ENCODE assay signal across 8 mouse cellular contexts in genomic region chr17:25555666-25556629, GRCm38 (mm10). TPM values are rescaled to one million over a fixed set of nuclear protein-coding genes. Genes with fewer than 3 reads are reported as not detected.
DNase-seq lines count a peak whose midpoint lies in the region; ATAC-seq and TF ChIP-seq lines count a peak whose summit lies in the region.

No protein-coding gene starts in this region.

- H3K9me3 ChIP-seq in kidney, postnatal 0 days (replicated peaks; ENCODE audit: low read length): no peaks in the 10 kb centered on the region
- no peaks in the 10 kb centered on the region for H3K9me3 ChIP-seq in embryonic facial prominence, embryonic 14.5 days (ENCODE audit: control insufficient read depth, low read length)
- H3K9me3 ChIP-seq in intestine, embryonic 14.5 days (ENCODE audit: control insufficient read depth, low read length): no peaks in the 10 kb centered on the region
- no peaks in the 10 kb centered on the region for H3K9me3 ChIP-seq in liver, embryonic 13.5 days (replicated peaks)

- ATAC-seq in kidney, postnatal 0 days (replicated peaks; ENCODE audit: low FRiP score, low read depth): 0 out of 2 replicates have a peak, but pooled peaks have one; percentile 9
- ATAC-seq in embryonic facial prominence, embryonic 14.5 days (ENCODE audit: low read depth): peak; percentile 45
- no peak for ATAC-seq in intestine, embryonic 14.5 days (replicated peaks; ENCODE audit: low FRiP score, low TSS enrichment, low read depth)
- no peak for ATAC-seq in liver, embryonic 13.5 days (ENCODE audit: low read depth)

- 5% methylated on average over 29 of the region's 29 CpGs for WGBS in kidney, postnatal 0 days
- WGBS in embryonic facial prominence, embryonic 14.5 days: 6% methylated on average over 25 of the region's 29 CpGs
- 9% methylated on average over 29 of the region's 29 CpGs for WGBS in intestine, embryonic 14.5 days
- WGBS in liver, embryonic 13.5 days (ENCODE audit: insufficient replicate concordance): 9% methylated on average over 29 of the region's 29 CpGs

- 0 out of 2 replicates have a peak overlapping the region, but pooled peaks have one; percentile 13 for H3K9ac ChIP-seq in kidney, postnatal 0 days (ENCODE audit: low read depth, low read length)
- peak overlapping the region; percentile 47 for H3K9ac ChIP-seq in embryonic facial prominence, embryonic 14.5 days (ENCODE audit: low read depth, low read length)
- no peak overlapping the region; the same call in 1 of the 2 replicates for H3K9ac ChIP-seq in intestine, embryonic 14.5 days (ENCODE audit: low read length)
- H3K9ac ChIP-seq in liver, embryonic 13.5 days: no peak overlapping the region

- no peaks in the 10 kb centered on the region for H3K27me3 ChIP-seq in kidney, postnatal 0 days (ENCODE audit: insufficient read depth, low read length)
- no peaks in the 10 kb centered on the region for H3K27me3 ChIP-seq in embryonic facial prominence, embryonic 14.5 days (replicated peaks; ENCODE audit: control insufficient read depth, insufficient read depth, low read length)
- H3K27me3 ChIP-seq in intestine, embryonic 14.5 days (replicated peaks; ENCODE audit: control insufficient read depth, insufficient read depth, low read length): peaks cover 4% of the 10 kb centered on the region; the same call in 1 of the 2 replicates
- peaks cover 51% of the 10 kb centered on the region for H3K27me3 ChIP-seq in liver, embryonic 13.5 days

- H3K27ac ChIP-seq in kidney, postnatal 0 days: peak overlapping the region; percentile 3; the same call in 1 of the 2 replicates
- peak overlapping the region; percentile 53; the same call in 1 of the 2 replicates for H3K27ac ChIP-seq in embryonic facial prominence, embryonic 14.5 days (replicated peaks; ENCODE audit: low read depth, low read length)
- H3K27ac ChIP-seq in intestine, embryonic 14.5 days (ENCODE audit: low read depth): no peak overlapping the region
- H3K27ac ChIP-seq in liver, embryonic 13.5 days: no peak overlapping the region

- peak overlapping the region; percentile 52 for H3K4me2 ChIP-seq in kidney, postnatal 0 days (ENCODE audit: low read length)
- peak overlapping the region; percentile 64 for H3K4me2 ChIP-seq in embryonic facial prominence, embryonic 14.5 days (ENCODE audit: low read depth, low read length)
- peak overlapping the region; percentile 52 for H3K4me2 ChIP-seq in intestine, embryonic 14.5 days (ENCODE audit: low read length)
- H3K4me2 ChIP-seq in liver, embryonic 13.5 days: peak overlapping the region; percentile 23

- peaks cover 19% of the 10 kb centered on the region; the same call in 1 of the 2 replicates for H3K4me1 ChIP-seq in kidney, postnatal 0 days (replicated peaks; ENCODE audit: insufficient read depth, low read length)
- H3K4me1 ChIP-seq in embryonic facial prominence, embryonic 14.5 days (ENCODE audit: control insufficient read depth, insufficient read depth, low read length): peaks cover 24% of the 10 kb centered on the region
- peaks cover 12% of the 10 kb centered on the region for H3K4me1 ChIP-seq in intestine, embryonic 14.5 days (replicated peaks; ENCODE audit: control insufficient read depth, insufficient read depth, low read length)
- H3K4me1 ChIP-seq in liver, embryonic 13.5 days (replicated peaks): 0 out of 2 replicates have a peak, but pooled peaks cover 3% of the 10 kb centered on the region

- no peak for TF ChIP-seq CTCF in kidney, postnatal 0 days (IDR thresholded peaks at IDR 0.05; ENCODE audit: low read depth)

- peak; percentile 30 for DNase-seq in kidney, postnatal 0 days (ENCODE audit: low spot score)
- no peak for DNase-seq in kidney, adult 9 months
- peak; percentile 72 for DNase-seq in embryonic facial prominence, embryonic 14.5 days (ENCODE audit: low spot score)
- DNase-seq in intestine, embryonic 14.5 days (ENCODE audit: low spot score): no peak
- no peak for DNase-seq in liver, embryonic 13.5 days
- DNase-seq in telencephalon, adult 2 months (ENCODE audit: low read depth, low spot score): peak; percentile 92
- DNase-seq in cerebellum, adult 18-20 months: no peak
- no peak for DNase-seq in yolk sac, embryonic 10.5 days (ENCODE audit: low spot score)

- H3K4me3 ChIP-seq in kidney, postnatal 0 days (replicated peaks; ENCODE audit: low read depth, low read length): peak overlapping the region; percentile 22; the same call in 1 of the 2 replicates
- peak overlapping the region; percentile 32 for H3K4me3 ChIP-seq in embryonic facial prominence, embryonic 14.5 days (ENCODE audit: low read depth, low read length)
- H3K4me3 ChIP-seq in intestine, embryonic 14.5 days (ENCODE audit: low read depth, low read length): peak overlapping the region; percentile 24
- 0 out of 2 replicates have a peak overlapping the region, but pooled peaks have one; percentile 12 for H3K4me3 ChIP-seq in liver, embryonic 13.5 days (replicated peaks)

- no peaks in the 10 kb centered on the region for H3K36me3 ChIP-seq in kidney, postnatal 0 days (ENCODE audit: insufficient read depth, low read length)
- no peaks in the 10 kb centered on the region for H3K36me3 ChIP-seq in embryonic facial prominence, embryonic 14.5 days (ENCODE audit: control insufficient read depth, insufficient read depth, low read length)
- H3K36me3 ChIP-seq in intestine, embryonic 14.5 days (ENCODE audit: control insufficient read depth, insufficient read depth, low read length): no peaks in the 10 kb centered on the region
- no peaks in the 10 kb centered on the region for H3K36me3 ChIP-seq in liver, embryonic 13.5 days

RNA-seq across cellular contexts. Expression of gene Sox8, which starts 14.5 kb away (rescaled TPM):
- polyA plus RNA-seq in kidney, postnatal 0 days (2015; fragmentation: Nextera tagmentation; extraction: Ambion mirVana): 1.8 and 2.2 TPM in 2 replicates
- 15.8 and 18.0 TPM in 2 replicates for polyA plus RNA-seq in embryonic facial prominence, embryonic 14.5 days (2014; fragmentation: Nextera tagmentation; extraction: Ambion mirVana)
- polyA plus RNA-seq in intestine, embryonic 14.5 days (2014; fragmentation: Nextera tagmentation; extraction: Ambion mirVana): 9.1 and 9.4 TPM in 2 replicates
- polyA plus RNA-seq in liver, embryonic 13.5 days (2015; fragmentation: Nextera tagmentation; extraction: Ambion mirVana): 0.28 and 0.29 TPM in 2 replicates

RNA-seq across cellular contexts. Expression of gene Lmf1, which starts 22.9 kb away (rescaled TPM):
- polyA plus RNA-seq in kidney, postnatal 0 days (2015; fragmentation: Nextera tagmentation; extraction: Ambion mirVana): 22.0 and 25.5 TPM in 2 replicates
- polyA plus RNA-seq in embryonic facial prominence, embryonic 14.5 days (2014; fragmentation: Nextera tagmentation; extraction: Ambion mirVana): 27.3 and 30.1 TPM in 2 replicates
- polyA plus RNA-seq in intestine, embryonic 14.5 days (2014; fragmentation: Nextera tagmentation; extraction: Ambion mirVana): 31.3 and 33.5 TPM in 2 replicates
- polyA plus RNA-seq in liver, embryonic 13.5 days (2015; fragmentation: Nextera tagmentation; extraction: Ambion mirVana): 11.3 and 11.6 TPM in 2 replicates

RNA-seq across cellular contexts. Expression of gene Sstr5, which starts 58.9 kb away (rescaled TPM):
- polyA plus RNA-seq in kidney, postnatal 0 days (2015; fragmentation: Nextera tagmentation; extraction: Ambion mirVana): not detected in 2 replicates
- not detected in 2 replicates for polyA plus RNA-seq in embryonic facial prominence, embryonic 14.5 days (2014; fragmentation: Nextera tagmentation; extraction: Ambion mirVana)
- polyA plus RNA-seq in intestine, embryonic 14.5 days (2014; fragmentation: Nextera tagmentation; extraction: Ambion mirVana): 0.19 and 0.36 TPM in 2 replicates
- polyA plus RNA-seq in liver, embryonic 13.5 days (2015; fragmentation: Nextera tagmentation; extraction: Ambion mirVana): not detected in 2 replicates

Comparison
In these comparisons a context has a peak if more than half of its experiments do, and no peak if none do; other contexts are left out.
1. DNase-seq: peak in kidney, postnatal 0 days (single experiment), embryonic facial prominence, embryonic 14.5 days (single experiment) and telencephalon, adult 2 months (single experiment); none in kidney, adult 9 months (single experiment), intestine, embryonic 14.5 days (single experiment), liver, embryonic 13.5 days (single experiment), cerebellum, adult 18-20 months (0 of 2) and yolk sac, embryonic 10.5 days (single experiment).
2. ATAC-seq: peak in kidney, postnatal 0 days (single experiment) and embryonic facial prominence, embryonic 14.5 days (single experiment); none in intestine, embryonic 14.5 days (single experiment) and liver, embryonic 13.5 days (single experiment).
3. H3K27ac ChIP-seq: peak in kidney, postnatal 0 days (single experiment) and embryonic facial prominence, embryonic 14.5 days (single experiment); none in intestine, embryonic 14.5 days (single experiment) and liver, embryonic 13.5 days (single experiment).
4. H3K9ac ChIP-seq: peak in kidney, postnatal 0 days (single experiment) and embryonic facial prominence, embryonic 14.5 days (single experiment); none in intestine, embryonic 14.5 days (single experiment) and liver, embryonic 13.5 days (single experiment).
5. Peak in every context shown above with its lines, with median percentiles within 50 percentile points of each other: H3K4me2 ChIP-seq and H3K4me3 ChIP-seq.